ENCODE assay signal across 8 mouse cellular contexts in genomic region chr3:52940832-52941468, GRCm38 (mm10).
DNase-seq lines count a peak whose midpoint lies in the region; ATAC-seq and TF ChIP-seq lines count a peak whose summit lies in the region.

No protein-coding gene starts in this region.

- H3K4me1 ChIP-seq in brown adipose tissue, adult 24 weeks (ENCODE audit: control insufficient read depth, insufficient read depth, insufficient read length, low read length), result peaks cover 8% of the 10 kb centered on the region
- peaks cover 8% of the 10 kb centered on the region for H3K4me1 ChIP-seq in forebrain, embryonic 14.5 days (ENCODE audit: control insufficient read depth, insufficient read depth, low read length)
- no peaks in the 10 kb centered on the region for H3K4me1 ChIP-seq in midbrain, postnatal 0 days (ENCODE audit: insufficient read depth, low read length)

- WGBS in forebrain, embryonic 14.5 days, result 4% methylated on average over 10 of the region's 10 CpGs
- 15% methylated on average over 10 of the region's 10 CpGs for WGBS in midbrain, postnatal 0 days

- no peaks in the 10 kb centered on the region for H3K9me3 ChIP-seq in forebrain, embryonic 14.5 days (replicated peaks; ENCODE audit: control insufficient read depth, low read length)
- no peaks in the 10 kb centered on the region for H3K9me3 ChIP-seq in midbrain, postnatal 0 days (ENCODE audit: low read length)

- no peaks in the 10 kb centered on the region for H3K36me3 ChIP-seq in forebrain, embryonic 14.5 days (ENCODE audit: control insufficient read depth, insufficient read depth, low read length)
- H3K36me3 ChIP-seq in midbrain, postnatal 0 days (ENCODE audit: insufficient read depth, low read length), result no peaks in the 10 kb centered on the region

- peak; percentile 78 for ATAC-seq in forebrain, embryonic 14.5 days
- ATAC-seq in hematopoietic stem cell, adult 5-6 weeks (replicated peaks in 1 of 2; ENCODE audit: insufficient read depth in 1 of 2, low FRiP score in 2 of 2, low TSS enrichment in 1 of 2, low read depth in 1 of 2, poor library complexity in 2 of 2, severe bottlenecking in 2 of 2), result peak; percentile 49 to 53; a peak in 2 of 4 replicates
- ATAC-seq in midbrain, postnatal 0 days (ENCODE audit: low FRiP score), result no peak
- no peak for ATAC-seq in CD4-positive, CD25-positive, alpha-beta regulatory T cell, adult 4 months

- H3K27ac ChIP-seq in left cerebral cortex, adult 2 months, result no peak overlapping the region
- H3K27ac ChIP-seq in brown adipose tissue, adult 24 weeks (replicated peaks; ENCODE audit: low read depth, low read length), result peak overlapping the region; percentile 91
- H3K27ac ChIP-seq in forebrain, embryonic 14.5 days (ENCODE audit: low read depth, low read length), result no peak overlapping the region
- no peak overlapping the region for H3K27ac ChIP-seq in midbrain, postnatal 0 days (ENCODE audit: low read depth, low read length)

- H3K4me3 ChIP-seq in left cerebral cortex, adult 2 months, result no peak overlapping the region
- H3K4me3 ChIP-seq in brown adipose tissue, adult 24 weeks (ENCODE audit: insufficient read depth, low read depth, low read length), result no peak overlapping the region
- no peak overlapping the region for H3K4me3 ChIP-seq in forebrain, embryonic 14.5 days (ENCODE audit: low read depth, low read length)
- H3K4me3 ChIP-seq in midbrain, postnatal 0 days (ENCODE audit: low read depth, low read length), result no peak overlapping the region

- no peak overlapping the region for H3K4me2 ChIP-seq in forebrain, embryonic 14.5 days (ENCODE audit: low read length)
- H3K4me2 ChIP-seq in midbrain, postnatal 0 days (ENCODE audit: low read depth, low read length, poor library complexity, severe bottlenecking), result no peak overlapping the region

- intact Hi-C loops in left cerebral cortex, postnatal 14 days (cut with DNase I), result no loop called here
- intact Hi-C loops in left cerebral cortex, adult 2 months (cut with DNase I), result no loop called here

- no peaks in the 10 kb centered on the region for H3K27me3 ChIP-seq in forebrain, embryonic 14.5 days (replicated peaks; ENCODE audit: control insufficient read depth, insufficient read depth, low read length)
- H3K27me3 ChIP-seq in midbrain, postnatal 0 days (ENCODE audit: insufficient read depth, low read length), result no peaks in the 10 kb centered on the region

- no peak for TF ChIP-seq CTCF in left cerebral cortex, adult 2 months (IDR thresholded peaks at IDR 0.05)
- no peak for TF ChIP-seq CTCF in midbrain, postnatal 0 days (IDR thresholded peaks at IDR 0.05)

- no peak overlapping the region for H3K9ac ChIP-seq in forebrain, embryonic 14.5 days (ENCODE audit: low read length)
- no peak overlapping the region for H3K9ac ChIP-seq in midbrain, postnatal 0 days (replicated peaks; ENCODE audit: low read length, poor library complexity, severe bottlenecking)

- peak; percentile 17 to 31 for DNase-seq in left cerebral cortex, postnatal 14 days (ENCODE audit: low spot score in 2 of 2)
- no peak for DNase-seq in left cerebral cortex, adult 2 months (ENCODE audit: extremely low spot score in 1 of 2, low spot score in 2 of 2)
- DNase-seq in forebrain, embryonic 14.5 days (ENCODE audit: low spot score), result peak; percentile 84
- DNase-seq in midbrain, postnatal 0 days (ENCODE audit: low spot score), result peak; percentile 80
- no peak for DNase-seq in thymus, postnatal 0 days (ENCODE audit: low spot score)

Comparison
In these comparisons a context has a peak if more than half of its experiments do, and no peak if none do; other contexts are left out.
1. DNase-seq: peak in left cerebral cortex, postnatal 14 days (2 of 2), forebrain, embryonic 14.5 days (single experiment) and midbrain, postnatal 0 days (single experiment); none in left cerebral cortex, adult 2 months (0 of 2) and thymus, postnatal 0 days (single experiment).
2. ATAC-seq: peak in forebrain, embryonic 14.5 days (single experiment) and hematopoietic stem cell, adult 5-6 weeks (2 of 2); none in midbrain, postnatal 0 days (single experiment) and CD4-positive, CD25-positive, alpha-beta regulatory T cell, adult 4 months (single experiment).